Mouse (Mus musculus): ENCODE results near the gene Nectin3. TPM values are rescaled to one million over a fixed set of nuclear protein-coding genes. Genes with fewer than 3 reads are reported as not detected.

Nectin3 gene
- polyA plus RNA-seq, 1 experiment from 2014 or later = 37.9 TPM

GRCm38 (mm10) chr16:46356663-46357062 is 141.7 kb downstream of the Nectin3 start:
- no peaks in the 10 kb centered on the region for H3K36me3 ChIP-seq
- no peaks in the 10 kb centered on the region for H3K9me3 ChIP-seq
- H3K27me3 ChIP-seq = no peaks in the 10 kb centered on the region
- H3K4me3 ChIP-seq = no peak overlapping the region
- no peak overlapping the region for H3K9ac ChIP-seq
- H3K4me1 ChIP-seq = no peaks in the 10 kb centered on the region
- no peak overlapping the region for H3K27ac ChIP-seq
- ATAC-seq (ENCODE audit: borderline replicate concordance, extremely low read depth, low FRiP score, low TSS enrichment) = no peak
- no peak overlapping the region for H3K4me2 ChIP-seq
- WGBS = 62% methylated on average over 3 of the region's 3 CpGs

Data from lung, embryonic 15.5 days (tissue).